Mouse (Mus musculus) Patski (cell line): ENCODE results near the gene Sypl. TPM values are rescaled to one million over a fixed set of nuclear protein-coding genes. Genes with fewer than 3 reads are reported as not detected.

Source experiments
- ATAC-seq: fragments of 100-300 bp; one replicate; pipeline ENCODE4 v1.8.0; 2021
- CTCF ChIA-PET: fragments of 350-600 bp; sonication (Branson Sonifier 250); formaldehyde crosslinking; loops from one replicate; lab custom pipeline; 2022; ENCODE audit warnings: inconsistent platforms; lab: Charles Lee
- POLR2A ChIA-PET: fragments of 350-600 bp; sonication (Branson Sonifier 250); formaldehyde crosslinking; loops from one replicate; lab custom pipeline; 2022; ENCODE audit warnings: antibody characterized with exemption, inconsistent platforms; lab: Charles Lee
- DNase-seq: peaks from one replicate; pipeline ENCODE4 v3.0.0-alpha.2; 2011; ENCODE audit warnings: low read depth, low spot score
- H3K27me3 ChIP-seq: fragments of 371-371 bp; one replicate; pipeline ENCODE4 v1.5.1; 2021
- CTCF ChIP-seq: fragments of 100-300 bp; IDR thresholded peaks from one replicate; pipeline ENCODE4 v1.5.1; 2021
- in situ Hi-C: fragments of 300-500 bp; cut with MboI; formaldehyde crosslinking; loops from 3 replicates; pipeline ENCODE4 v1.11.1; 2018; ENCODE audit warnings: low pct_unique_long_range_greater_than_20kb, mixed read lengths
- polyA plus RNA-seq: library from polyadenylated mRNA; unstranded; gene quantifications from one replicate; pipeline ENCODE4 v1.2.3, GENCODE M21; 2021

The Sypl gene
- polyA plus RNA-seq = 92.5 TPM

DNA sequence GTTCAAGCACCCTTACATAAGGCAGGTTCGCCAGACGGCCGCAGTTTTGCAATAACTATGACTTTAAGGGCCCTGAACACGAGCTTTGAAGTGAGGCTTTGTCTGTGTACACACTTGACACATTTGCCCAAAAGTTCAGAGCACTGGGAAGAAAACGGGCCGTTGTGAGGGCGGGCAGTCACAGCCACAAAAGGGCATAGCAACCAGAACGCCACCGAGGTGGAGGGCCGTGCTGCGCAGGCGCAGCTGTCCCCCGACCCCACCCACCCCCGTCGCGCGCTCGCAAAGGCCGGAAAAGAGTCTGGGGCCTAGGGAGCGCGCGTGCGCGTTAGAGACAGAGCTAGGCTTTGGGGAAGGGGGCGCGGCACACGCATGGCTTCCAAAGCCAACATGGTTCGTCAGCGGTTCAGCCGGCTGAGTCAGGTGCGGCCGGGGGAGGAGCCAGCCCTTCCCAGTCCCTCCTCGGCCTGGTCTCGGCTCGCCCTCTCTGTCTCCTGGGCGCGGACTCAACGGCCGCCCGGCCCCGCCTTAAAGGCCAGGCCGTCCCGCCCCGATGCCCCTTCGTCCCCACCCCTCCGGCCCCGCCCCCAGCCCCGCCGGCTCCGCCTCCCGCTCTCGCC is at the start of gene Sypl:
Sypl (plus strand) TSS at position 296 of the 620 bp plus-strand sequence.
- CTCF ChIA-PET = interaction anchor here (1.6 to 2.6 kb wide), 5 partner anchors 17 to 73 kb away, joined by 3 to 15 read pairs (median 7); no protein-coding TSS in a partner anchor
- in situ Hi-C loops = no loop called here

DNA sequence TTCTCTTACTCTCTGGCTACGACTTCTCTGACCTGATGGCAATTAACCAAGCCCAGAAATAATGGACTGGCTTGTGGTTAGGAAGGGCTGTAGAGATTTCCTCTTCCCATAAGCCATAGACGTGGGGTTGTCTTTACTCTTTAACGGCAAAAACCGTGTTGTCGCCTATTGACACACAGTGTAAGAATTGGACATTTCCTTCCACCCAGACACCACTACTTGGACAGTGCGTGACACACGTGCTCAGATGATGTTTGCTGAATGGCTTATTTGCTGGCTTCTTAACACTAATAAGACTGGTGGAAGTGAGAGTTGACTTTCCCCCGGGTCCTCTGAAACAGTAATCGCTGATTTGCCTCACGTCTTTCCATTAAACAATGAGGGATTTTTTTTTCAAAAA is 44.0 kb upstream of the Sypl start:
- in situ Hi-C loops = loop anchor here (5.0 to 10.0 kb wide), 5 partner anchors 103 to 617 kb away; partner anchors contain the start of gene Twistnb
- no peak for DNase-seq
- H3K27me3 ChIP-seq = peaks cover 5% of the 10 kb centered on the region
- ChIA-PET CTCF (interaction anchor here (0.7 to 4.4 kb wide), 14 partner anchors 8 to 618 kb away, joined by 3 to 23 read pairs (median 4); no protein-coding TSS in a partner anchor), POLR2A (no interaction called here)
- TF ChIP-seq CTCF = no peak
- ATAC-seq = no peak

More for the DNA sequence above, at the start of gene Sypl:
- DNase-seq (peak; percentile 68), ATAC-seq (peak; percentile 99)
- TF ChIP-seq CTCF = no peak
- H3K27me3 ChIP-seq = no peaks in the 10 kb centered on the region
- POLR2A ChIA-PET = interaction anchor here (0.8 kb wide), 1 partner anchor 226 kb away, joined by 3 read pairs; no protein-coding TSS in a partner anchor

DNA sequence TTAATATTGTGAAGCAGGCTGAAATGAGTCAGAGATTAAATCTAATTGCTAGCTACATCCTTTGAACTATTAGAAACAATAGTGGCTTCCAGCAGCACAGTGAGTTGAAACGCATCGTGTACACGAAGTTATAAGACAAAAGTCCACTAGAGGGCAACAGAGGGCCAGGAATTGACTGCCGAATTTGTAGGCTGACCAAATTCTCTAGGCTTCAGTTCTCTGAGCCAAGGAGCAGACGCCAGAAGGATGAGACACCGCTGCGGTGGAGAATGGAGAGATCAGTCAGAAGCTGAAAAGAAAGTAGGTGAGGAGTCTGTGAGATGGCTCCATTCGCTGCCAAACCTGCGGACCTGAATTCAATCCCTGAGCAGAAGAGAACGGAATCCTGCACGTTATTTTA is 43.6 kb upstream of the Sypl start:
- ATAC-seq = peak; percentile 80
- no peak for DNase-seq
- TF ChIP-seq CTCF = peak; percentile 81

DNA sequence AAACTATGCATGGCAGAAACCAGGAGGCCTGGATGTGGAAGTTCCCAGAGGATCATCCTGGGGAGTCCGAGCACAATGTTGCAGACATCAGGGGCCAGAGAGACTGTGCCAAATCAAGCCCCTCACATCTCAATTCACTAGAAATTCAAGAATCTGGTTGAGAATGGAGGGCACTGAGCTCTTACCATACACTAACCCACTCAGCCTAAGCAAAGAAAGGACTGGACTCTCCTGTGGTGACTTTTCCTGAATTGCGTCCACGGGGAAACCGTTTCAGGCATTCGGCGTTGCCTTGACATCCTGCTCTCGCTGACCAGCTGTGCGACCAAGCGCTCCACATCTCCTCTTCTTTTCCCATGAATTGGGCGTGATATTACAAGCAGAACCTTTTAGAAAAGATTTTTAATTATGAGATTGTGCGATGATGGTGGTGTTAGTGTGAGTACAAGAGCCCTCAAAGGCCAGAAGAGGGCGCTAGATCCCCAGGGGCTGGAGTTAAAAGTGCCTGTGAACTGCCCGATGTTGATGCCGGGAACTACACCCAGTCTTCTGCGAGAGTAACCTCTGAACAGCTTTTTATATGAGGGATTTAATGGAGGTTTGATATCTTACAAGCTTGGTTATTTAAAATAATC is 43.0 kb upstream of the Sypl start:
- peak; percentile 47 for ATAC-seq
- POLR2A ChIA-PET = no interaction called here
- TF ChIP-seq CTCF = peak; percentile 74

More for the DNA sequence above, 43.6 kb upstream of the Sypl start:
- in situ Hi-C loops = loop anchor here (5.0 to 10.0 kb wide), 4 partner anchors 102 to 515 kb away; partner anchors contain the start of gene Twistnb
- H3K27me3 ChIP-seq = peaks cover 5% of the 10 kb centered on the region
- ChIA-PET CTCF (interaction anchor here (0.7 to 4.4 kb wide), 16 partner anchors 9 to 618 kb away, joined by 3 to 23 read pairs (median 4); no protein-coding TSS in a partner anchor), POLR2A (no interaction called here)

DNA sequence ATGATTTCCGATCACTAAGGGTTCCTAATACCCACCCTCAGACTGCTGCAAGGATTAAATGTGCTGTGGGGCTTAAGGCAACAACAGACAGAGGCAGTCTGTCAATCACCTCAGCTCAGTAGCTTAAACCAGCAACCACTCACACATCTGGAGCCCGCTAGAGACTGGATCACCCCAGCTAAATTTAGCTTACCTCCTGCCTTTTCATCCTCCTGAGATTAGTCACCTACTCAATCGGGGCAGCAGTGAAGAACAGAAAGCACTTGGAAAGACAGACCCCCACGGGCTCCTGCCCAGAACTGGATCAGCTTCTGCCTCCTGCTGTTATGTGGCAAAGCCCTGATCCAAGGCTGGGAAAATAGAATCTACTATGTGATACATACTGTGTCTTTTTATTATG is 42.1 kb upstream of the Sypl start:
- TF ChIP-seq CTCF = no peak
- DNase-seq (no peak), ATAC-seq (no peak)
- in situ Hi-C loops = loop anchor here (5.0 to 10.0 kb wide), 4 partner anchors 101 to 513 kb away; partner anchors contain the start of gene Twistnb
- POLR2A ChIA-PET = no interaction called here
- H3K27me3 ChIP-seq = peaks cover 5% of the 10 kb centered on the region
- CTCF ChIA-PET = interaction anchor here (1.5 to 4.4 kb wide), 4 partner anchors 8 to 105 kb away, joined by 4 to 23 read pairs (median 8); no protein-coding TSS in a partner anchor

More for the DNA sequence above, 43.0 kb upstream of the Sypl start:
- H3K27me3 ChIP-seq = peaks cover 5% of the 10 kb centered on the region
- CTCF ChIA-PET = interaction anchor here (0.7 to 4.4 kb wide), 15 partner anchors 9 to 203 kb away, joined by 3 to 23 read pairs (median 4); no protein-coding TSS in a partner anchor
- in situ Hi-C loops = loop anchor here (5.0 to 10.0 kb wide), 4 partner anchors 102 to 514 kb away; partner anchors contain the start of gene Twistnb
- no peak for DNase-seq

DNA sequence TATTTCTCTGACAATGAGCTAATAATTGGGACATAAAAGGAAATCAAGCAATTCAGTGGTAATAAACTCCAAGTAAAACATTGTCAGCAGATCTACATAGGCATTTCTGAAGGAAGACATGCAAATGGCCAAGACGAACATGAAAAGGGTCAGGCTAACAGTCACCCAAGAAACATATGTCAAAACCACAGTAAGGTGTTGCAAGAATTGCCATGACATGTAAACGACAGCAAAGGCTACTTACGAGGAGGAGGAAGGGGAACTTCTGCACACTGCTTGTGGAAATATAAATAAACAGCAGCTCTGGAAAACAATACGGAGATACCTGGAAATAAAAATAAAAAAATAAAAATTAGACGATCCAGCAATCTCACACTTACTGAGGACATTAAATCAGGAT is 40.9 kb upstream of the Sypl start:
- no peak for TF ChIP-seq CTCF
- POLR2A ChIA-PET = no interaction called here
- DNase-seq = no peak
- in situ Hi-C loops = loop anchor here (5.0 to 10.0 kb wide), 4 partner anchors 100 to 512 kb away; partner anchors contain the start of gene Twistnb
- CTCF ChIA-PET = interaction anchor here (4.4 kb wide), 1 partner anchor 7 kb away, joined by 23 read pairs; no protein-coding TSS in a partner anchor
- H3K27me3 ChIP-seq = peaks cover 5% of the 10 kb centered on the region
- ATAC-seq = no peak

DNA sequence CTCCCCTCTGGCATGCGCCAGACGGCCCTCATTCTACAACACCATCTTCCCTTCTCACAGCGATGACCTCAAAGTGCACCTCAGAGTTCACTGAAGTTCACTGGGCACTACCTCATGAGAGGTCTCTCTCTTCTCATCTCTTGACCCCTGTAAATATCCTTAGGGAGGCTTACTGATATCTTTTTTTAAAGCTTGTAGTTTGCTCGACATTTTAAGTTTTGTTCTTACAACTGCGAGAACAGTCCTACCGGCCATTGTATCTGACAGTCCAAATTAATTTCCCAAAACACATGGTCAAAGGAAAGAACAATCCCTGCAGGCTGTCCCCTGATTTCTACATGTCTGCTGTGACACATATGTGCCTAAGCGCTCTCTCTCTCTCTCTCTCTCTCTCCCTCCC is 35.0 kb upstream of the Sypl start:
- no peak for TF ChIP-seq CTCF
- POLR2A ChIA-PET = no interaction called here
- CTCF ChIA-PET = interaction anchor here (2.1 to 3.6 kb wide), 3 partner anchors 8 to 92 kb away, joined by 9 to 23 read pairs (median 13); no protein-coding TSS in a partner anchor
- H3K27me3 ChIP-seq = no peaks in the 10 kb centered on the region
- ATAC-seq = no peak
- in situ Hi-C loops = loop anchor here (10.0 kb wide), 3 partner anchors 186 to 506 kb away; partner anchors contain the start of gene Twistnb
- no peak for DNase-seq

DNA sequence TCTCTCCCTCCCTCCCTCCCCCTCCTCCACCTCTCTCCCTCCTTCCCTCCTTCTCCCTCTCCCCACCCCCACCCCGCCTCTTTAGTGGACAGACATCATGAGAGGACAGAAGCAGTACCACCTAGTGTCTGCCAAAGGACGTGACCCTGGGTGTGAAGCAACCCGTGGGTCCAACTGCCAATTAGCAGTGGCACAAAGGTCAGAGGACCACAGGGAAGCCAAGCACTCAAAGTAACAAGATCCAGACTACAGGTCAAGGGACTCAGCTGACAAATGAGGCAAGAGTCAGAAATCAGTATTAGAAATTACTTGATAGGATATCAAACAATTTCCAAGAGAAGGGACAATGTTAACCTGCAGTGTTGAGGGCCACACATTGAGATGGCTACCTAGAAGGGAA is 34.6 kb upstream of the Sypl start:
- ChIA-PET POLR2A (no interaction called here), CTCF (interaction anchor here (1.0 to 3.6 kb wide), 6 partner anchors 9 to 92 kb away, joined by 3 to 23 read pairs (median 8); no protein-coding TSS in a partner anchor)
- no peak for DNase-seq
- H3K27me3 ChIP-seq = no peaks in the 10 kb centered on the region
- ATAC-seq = no peak
- in situ Hi-C loops = loop anchor here (10.0 kb wide), 3 partner anchors 186 to 506 kb away; partner anchors contain the start of gene Twistnb
- TF ChIP-seq CTCF = no peak

DNA sequence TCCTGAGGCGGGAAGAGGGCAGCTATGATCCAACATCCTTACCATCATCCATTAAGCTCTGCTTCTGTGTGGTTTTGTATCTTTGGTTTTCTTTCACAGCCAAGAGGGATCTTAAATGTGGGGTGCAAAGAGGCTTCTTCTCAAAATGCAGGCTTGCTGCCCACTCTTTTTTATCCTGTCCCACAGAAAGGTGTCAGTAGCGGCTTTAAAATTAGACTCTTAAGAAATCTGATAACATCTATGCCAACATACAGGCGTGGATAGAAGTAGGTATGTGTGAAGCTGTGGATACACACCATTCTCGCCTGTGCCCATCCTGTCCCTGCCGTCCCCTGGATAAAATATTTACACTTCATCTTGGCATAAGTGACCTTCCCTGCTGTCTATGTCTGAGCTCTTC is 34.2 kb upstream of the Sypl start:
- no peak for TF ChIP-seq CTCF
- in situ Hi-C loops = loop anchor here (10.0 kb wide), 3 partner anchors 185 to 505 kb away; partner anchors contain the start of gene Twistnb
- no peak for ATAC-seq
- ChIA-PET POLR2A (no interaction called here), CTCF (interaction anchor here (0.7 to 3.6 kb wide), 9 partner anchors 9 to 264 kb away, joined by 3 to 23 read pairs (median 5); no protein-coding TSS in a partner anchor)
- H3K27me3 ChIP-seq = no peaks in the 10 kb centered on the region
- DNase-seq = no peak
